8 mouse cellular contexts compared by ENCODE assay signal in the genomic region with DNA sequence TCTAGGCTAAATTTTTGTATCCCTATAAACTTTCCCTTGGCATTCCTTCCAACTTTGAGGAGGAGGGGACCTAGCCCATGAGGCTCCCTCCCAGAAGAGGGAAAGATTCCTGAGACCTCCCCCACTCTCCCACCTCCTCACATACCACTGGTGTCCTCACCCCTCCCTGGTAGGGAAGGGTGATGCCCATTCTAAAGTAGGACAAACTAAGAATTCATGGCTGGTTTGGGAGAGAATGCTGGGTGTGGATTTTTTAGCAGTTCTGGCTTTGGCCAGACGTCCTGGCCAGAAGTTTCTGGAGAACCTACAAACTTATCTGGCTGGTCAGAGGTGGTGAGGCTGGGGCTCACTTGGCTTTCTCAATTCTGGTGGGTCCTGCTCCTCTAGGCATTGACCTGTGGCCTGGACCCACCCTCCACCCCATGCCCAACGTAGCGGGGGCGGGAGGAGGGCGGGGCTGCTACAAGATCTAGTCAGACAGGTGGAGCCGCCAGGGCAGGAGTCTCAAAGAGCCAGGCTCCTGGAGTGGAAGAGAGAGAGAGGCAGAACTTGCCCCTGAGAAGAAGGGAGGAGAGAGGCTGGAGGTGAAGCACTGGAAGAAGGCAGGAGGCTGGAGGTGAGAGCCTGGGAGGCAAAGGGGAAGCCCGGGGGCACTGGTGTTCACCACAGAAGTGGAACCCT. TPM values are rescaled to one million over a fixed set of nuclear protein-coding genes. Genes with fewer than 3 reads are reported as not detected.
DNase-seq lines count a peak whose midpoint lies in the region; ATAC-seq and TF ChIP-seq lines count a peak whose summit lies in the region.

No protein-coding gene starts in this region.

- TF ChIP-seq CTCF in midbrain, postnatal 0 days (IDR thresholded peaks at IDR 0.05) = no peak

- WGBS in midbrain, postnatal 0 days = 64% methylated on average over 7 of the region's 7 CpGs
- 61% methylated on average over 7 of the region's 7 CpGs for WGBS in midbrain, embryonic 14.5 days
- 67% methylated on average over 7 of the region's 7 CpGs for WGBS in hindbrain, embryonic 13.5 days
- WGBS in stomach, embryonic 16.5 days = 32% methylated on average over 7 of the region's 7 CpGs

- H3K36me3 ChIP-seq in midbrain, postnatal 0 days (ENCODE audit: insufficient read depth, low read length) = peaks cover 11% of the 10 kb centered on the region
- H3K36me3 ChIP-seq in midbrain, embryonic 14.5 days (ENCODE audit: control insufficient read depth, insufficient read depth, low read length) = peaks cover 23% of the 10 kb centered on the region
- H3K36me3 ChIP-seq in hindbrain, embryonic 13.5 days = peaks cover 34% of the 10 kb centered on the region
- peaks cover 12% of the 10 kb centered on the region; the same call in 1 of the 2 replicates for H3K36me3 ChIP-seq in stomach, embryonic 16.5 days (ENCODE audit: control insufficient read depth, insufficient read depth, low read length)

- no peak overlapping the region for H3K4me3 ChIP-seq in midbrain, postnatal 0 days (ENCODE audit: low read depth, low read length)
- H3K4me3 ChIP-seq in midbrain, embryonic 14.5 days (replicated peaks; ENCODE audit: low read depth, low read length) = no peak overlapping the region
- no peak overlapping the region for H3K4me3 ChIP-seq in hindbrain, embryonic 13.5 days
- peak overlapping the region; percentile 64 for H3K4me3 ChIP-seq in stomach, embryonic 16.5 days (replicated peaks; ENCODE audit: low read length)

- no peak overlapping the region for H3K27ac ChIP-seq in midbrain, postnatal 0 days (ENCODE audit: low read depth, low read length)
- H3K27ac ChIP-seq in midbrain, embryonic 14.5 days (replicated peaks; ENCODE audit: low read depth, low read length) = no peak overlapping the region
- no peak overlapping the region for H3K27ac ChIP-seq in hindbrain, embryonic 13.5 days
- H3K27ac ChIP-seq in stomach, embryonic 16.5 days (ENCODE audit: low read length) = peak overlapping the region; percentile 93

- no peak for DNase-seq in midbrain, postnatal 0 days (ENCODE audit: low spot score)
- DNase-seq in midbrain, embryonic 14.5 days = no peak
- DNase-seq in liver = peak; percentile 83
- no peak for DNase-seq in cerebellum, adult 9-10 months
- no peak for DNase-seq in cerebellum, postnatal 36 days
- no peak for DNase-seq in right cerebral cortex, postnatal 36 days (ENCODE audit: low spot score in 2 of 2)

- no peak for ATAC-seq in midbrain, postnatal 0 days (ENCODE audit: low FRiP score)
- no peak for ATAC-seq in midbrain, embryonic 14.5 days (ENCODE audit: low FRiP score, low TSS enrichment)
- ATAC-seq in hindbrain, embryonic 13.5 days (ENCODE audit: low FRiP score) = no peak
- peak; percentile 8; the same call in 1 of the 2 replicates for ATAC-seq in stomach, embryonic 16.5 days (ENCODE audit: insufficient read depth, low FRiP score)

- 0 out of 2 replicates have a peak overlapping the region, but pooled peaks have one; percentile 19 for H3K9ac ChIP-seq in midbrain, postnatal 0 days (replicated peaks; ENCODE audit: low read length, poor library complexity, severe bottlenecking)
- H3K9ac ChIP-seq in midbrain, embryonic 14.5 days (replicated peaks; ENCODE audit: low read length) = no peak overlapping the region
- peak overlapping the region; percentile 80; the same call in 1 of the 2 replicates for H3K9ac ChIP-seq in hindbrain, embryonic 13.5 days
- H3K9ac ChIP-seq in stomach, embryonic 16.5 days (ENCODE audit: low read length) = peak overlapping the region; percentile 85

- no peaks in the 10 kb centered on the region for H3K9me3 ChIP-seq in midbrain, postnatal 0 days (ENCODE audit: low read length)
- H3K9me3 ChIP-seq in midbrain, embryonic 14.5 days (ENCODE audit: control insufficient read depth, low read length) = no peaks in the 10 kb centered on the region
- no peaks in the 10 kb centered on the region for H3K9me3 ChIP-seq in hindbrain, embryonic 13.5 days
- H3K9me3 ChIP-seq in stomach, embryonic 16.5 days (replicated peaks; ENCODE audit: control insufficient read depth, low read length) = no peaks in the 10 kb centered on the region

- no peaks in the 10 kb centered on the region for H3K27me3 ChIP-seq in midbrain, postnatal 0 days (ENCODE audit: insufficient read depth, low read length)
- no peaks in the 10 kb centered on the region for H3K27me3 ChIP-seq in midbrain, embryonic 14.5 days (ENCODE audit: control insufficient read depth, insufficient read depth, low read length)
- no peaks in the 10 kb centered on the region for H3K27me3 ChIP-seq in hindbrain, embryonic 13.5 days
- no peaks in the 10 kb centered on the region for H3K27me3 ChIP-seq in stomach, embryonic 16.5 days (ENCODE audit: control insufficient read depth, insufficient read depth, low read length)

- no peak overlapping the region; the same call in 1 of the 2 replicates for H3K4me2 ChIP-seq in midbrain, postnatal 0 days (ENCODE audit: low read depth, low read length, poor library complexity, severe bottlenecking)
- H3K4me2 ChIP-seq in midbrain, embryonic 14.5 days (ENCODE audit: low read length) = no peak overlapping the region
- H3K4me2 ChIP-seq in hindbrain, embryonic 13.5 days = peak overlapping the region; percentile 79; the same call in 1 of the 2 replicates
- peak overlapping the region; percentile 75 for H3K4me2 ChIP-seq in stomach, embryonic 16.5 days (ENCODE audit: low read depth, low read length)

- 0 out of 2 replicates have a peak, but pooled peaks cover 3% of the 10 kb centered on the region for H3K4me1 ChIP-seq in midbrain, postnatal 0 days (ENCODE audit: insufficient read depth, low read length)
- H3K4me1 ChIP-seq in midbrain, embryonic 14.5 days (ENCODE audit: control insufficient read depth, insufficient read depth, low read length) = peaks cover 17% of the 10 kb centered on the region
- H3K4me1 ChIP-seq in hindbrain, embryonic 13.5 days (replicated peaks) = peaks cover 34% of the 10 kb centered on the region
- peaks cover 31% of the 10 kb centered on the region for H3K4me1 ChIP-seq in stomach, embryonic 16.5 days (ENCODE audit: control insufficient read depth, insufficient read depth, low read length)

RNA-seq across cellular contexts. Expression of gene Elovl1, which starts 1.5 kb away (rescaled TPM):
- 22.1 and 23.6 TPM in 2 replicates for total RNA-seq in midbrain, postnatal 0 days (2014; rRNA removed)
- 23.8 and 28.2 TPM in 2 replicates for polyA plus RNA-seq in midbrain, postnatal 0 days (2015; fragmentation: Nextera tagmentation; extraction: Ambion mirVana)
- 14.0 and 25.0 TPM in 2 replicates for polyA plus RNA-seq in midbrain, embryonic 14.5 days (2014; fragmentation: Nextera tagmentation; extraction: Ambion mirVana)
- polyA plus RNA-seq in hindbrain, embryonic 13.5 days (2015; fragmentation: Nextera tagmentation; extraction: Ambion mirVana) = 32.9 and 33.3 TPM in 2 replicates
- 171 and 204 TPM in 2 replicates for polyA plus RNA-seq in stomach, embryonic 16.5 days (2015; fragmentation: Nextera tagmentation; extraction: Ambion mirVana)

RNA-seq across cellular contexts. Expression of gene Cdc20, which starts 7.8 kb away (rescaled TPM):
- total RNA-seq in midbrain, postnatal 0 days (2014; rRNA removed) = 6.9 and 15.3 TPM in 2 replicates
- 9.7 and 11.0 TPM in 2 replicates for polyA plus RNA-seq in midbrain, postnatal 0 days (2015; fragmentation: Nextera tagmentation; extraction: Ambion mirVana)
- 29.6 and 47.3 TPM in 2 replicates for polyA plus RNA-seq in midbrain, embryonic 14.5 days (2014; fragmentation: Nextera tagmentation; extraction: Ambion mirVana)
- 56.1 and 66.8 TPM in 2 replicates for polyA plus RNA-seq in hindbrain, embryonic 13.5 days (2015; fragmentation: Nextera tagmentation; extraction: Ambion mirVana)
- polyA plus RNA-seq in stomach, embryonic 16.5 days (2015; fragmentation: Nextera tagmentation; extraction: Ambion mirVana) = 192 TPM in 2 replicates

RNA-seq across cellular contexts. Expression of gene Med8, which starts 20.2 kb away (rescaled TPM):
- total RNA-seq in midbrain, postnatal 0 days (2014; rRNA removed) = 48.0 and 54.8 TPM in 2 replicates
- polyA plus RNA-seq in midbrain, postnatal 0 days (2015; fragmentation: Nextera tagmentation; extraction: Ambion mirVana) = 90.1 and 95.7 TPM in 2 replicates
- polyA plus RNA-seq in midbrain, embryonic 14.5 days (2014; fragmentation: Nextera tagmentation; extraction: Ambion mirVana) = 89.6 and 109 TPM in 2 replicates
- 118 and 124 TPM in 2 replicates for polyA plus RNA-seq in hindbrain, embryonic 13.5 days (2015; fragmentation: Nextera tagmentation; extraction: Ambion mirVana)
- polyA plus RNA-seq in stomach, embryonic 16.5 days (2015; fragmentation: Nextera tagmentation; extraction: Ambion mirVana) = 91.0 and 92.0 TPM in 2 replicates

RNA-seq across cellular contexts. Expression of gene Szt2, which starts 20.3 kb away (rescaled TPM):
- total RNA-seq in midbrain, postnatal 0 days (2014; rRNA removed) = 18.8 and 29.0 TPM in 2 replicates
- 3.2 and 4.6 TPM in 2 replicates for polyA plus RNA-seq in midbrain, postnatal 0 days (2015; fragmentation: Nextera tagmentation; extraction: Ambion mirVana)
- polyA plus RNA-seq in midbrain, embryonic 14.5 days (2014; fragmentation: Nextera tagmentation; extraction: Ambion mirVana) = 13.2 and 14.7 TPM in 2 replicates
- polyA plus RNA-seq in hindbrain, embryonic 13.5 days (2015; fragmentation: Nextera tagmentation; extraction: Ambion mirVana) = 10.6 and 10.9 TPM in 2 replicates
- 6.7 and 6.8 TPM in 2 replicates for polyA plus RNA-seq in stomach, embryonic 16.5 days (2015; fragmentation: Nextera tagmentation; extraction: Ambion mirVana)

RNA-seq across cellular contexts. Expression of gene Mpl, which starts 28.0 kb away (rescaled TPM):
- total RNA-seq in midbrain, postnatal 0 days (2014; rRNA removed) = 0.11 TPM in 1 of 2 replicates, not detected in the other
- 0.11 and 0.15 TPM in 2 replicates for polyA plus RNA-seq in midbrain, postnatal 0 days (2015; fragmentation: Nextera tagmentation; extraction: Ambion mirVana)
- polyA plus RNA-seq in midbrain, embryonic 14.5 days (2014; fragmentation: Nextera tagmentation; extraction: Ambion mirVana) = 0.13 TPM in 1 of 2 replicates, not detected in the other
- polyA plus RNA-seq in hindbrain, embryonic 13.5 days (2015; fragmentation: Nextera tagmentation; extraction: Ambion mirVana) = 0.26 and 0.32 TPM in 2 replicates
- 0.48 and 0.50 TPM in 2 replicates for polyA plus RNA-seq in stomach, embryonic 16.5 days (2015; fragmentation: Nextera tagmentation; extraction: Ambion mirVana)

Comparison
In these comparisons a context has a peak if more than half of its experiments do, and no peak if none do; other contexts are left out.
1. H3K4me2 ChIP-seq: peak in hindbrain, embryonic 13.5 days (single experiment) and stomach, embryonic 16.5 days (single experiment); none in midbrain, postnatal 0 days (single experiment) and midbrain, embryonic 14.5 days (single experiment).